Mouse (Mus musculus) ZHBTc4 (cell line): ENCODE measurements around the gene Mctp2.

ENCODE experiments used
- DNase-seq: peaks from one replicate; pipeline ENCODE4 v3.0.0-alpha.2; 2011; ENCODE audit warnings: low read depth, low spot score

Mctp2 gene

DNA sequence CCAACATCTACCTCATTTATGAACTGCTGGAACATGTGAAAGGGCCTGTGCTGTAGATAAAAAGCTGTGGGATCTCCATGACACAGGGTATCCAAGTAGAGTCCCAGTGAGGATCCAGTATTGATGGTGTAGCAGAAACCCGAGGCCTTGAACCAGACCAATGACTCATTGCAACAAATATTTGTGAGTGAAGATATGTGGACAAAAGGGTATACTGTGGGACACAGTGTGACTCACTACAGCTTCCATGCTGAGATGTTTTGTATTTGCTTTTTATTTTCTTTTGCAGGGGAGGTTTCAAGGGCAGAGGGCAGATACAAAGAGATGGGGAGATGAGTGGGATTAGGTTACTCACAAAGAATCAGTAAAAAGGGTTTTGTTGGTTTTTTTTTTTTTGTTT lies 209.4 kb downstream of the Mctp2 start:
- no peak for DNase-seq

DNA sequence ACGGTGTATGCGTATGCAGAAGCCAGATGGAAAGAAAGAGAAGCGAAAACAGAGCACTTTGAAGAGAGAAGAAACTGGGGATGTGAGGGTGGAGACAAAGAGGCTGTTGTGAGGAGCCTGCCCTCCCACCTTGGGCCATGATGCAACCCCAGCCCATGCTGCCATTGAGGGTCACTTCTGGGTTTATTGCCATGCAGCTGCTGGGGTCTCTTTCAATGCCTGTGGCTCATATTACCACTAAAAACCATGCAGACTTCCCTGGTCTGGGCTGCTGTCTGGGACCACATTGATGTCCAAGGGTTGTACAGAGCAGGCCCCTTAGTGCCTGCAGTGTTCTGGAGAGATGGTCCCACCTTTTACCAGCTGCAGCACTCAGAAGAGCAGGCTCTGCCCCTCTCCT lies 210.0 kb downstream of the Mctp2 start:
- DNase-seq = no peak

DNA sequence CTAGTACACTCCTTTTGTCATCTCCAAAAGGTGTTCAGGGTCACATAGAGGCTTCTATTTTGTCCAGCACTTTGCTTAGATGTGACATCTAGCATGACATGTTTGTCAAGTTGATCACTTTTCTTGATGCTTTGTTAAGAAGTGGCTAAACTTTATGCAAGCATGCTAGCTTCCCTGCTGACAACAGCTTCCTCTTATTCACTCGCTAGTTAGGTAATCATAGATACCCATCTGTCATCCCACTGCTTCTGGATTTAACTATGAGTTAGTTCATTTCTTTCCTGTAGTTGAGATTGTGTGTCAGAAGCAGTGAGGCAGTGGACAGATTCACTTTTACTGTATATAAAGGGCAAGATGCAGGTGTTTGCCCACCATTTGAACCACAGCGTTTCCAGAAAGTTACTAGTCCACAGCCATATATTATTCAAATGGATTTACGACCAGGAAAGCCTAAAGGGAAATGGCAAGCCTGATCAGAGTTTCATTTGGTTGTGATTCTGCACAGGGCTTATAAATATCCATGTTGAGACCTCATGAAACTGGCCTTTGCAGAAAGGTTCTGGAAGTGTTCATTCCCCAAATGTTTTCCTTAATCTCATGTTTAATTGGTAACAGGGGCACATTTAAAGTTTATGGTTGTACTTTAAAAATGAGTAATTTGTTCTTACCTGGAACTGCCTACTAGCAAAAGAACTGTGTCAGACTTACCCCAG lies 216.8 kb downstream of the Mctp2 start:
- no peak for DNase-seq

DNA sequence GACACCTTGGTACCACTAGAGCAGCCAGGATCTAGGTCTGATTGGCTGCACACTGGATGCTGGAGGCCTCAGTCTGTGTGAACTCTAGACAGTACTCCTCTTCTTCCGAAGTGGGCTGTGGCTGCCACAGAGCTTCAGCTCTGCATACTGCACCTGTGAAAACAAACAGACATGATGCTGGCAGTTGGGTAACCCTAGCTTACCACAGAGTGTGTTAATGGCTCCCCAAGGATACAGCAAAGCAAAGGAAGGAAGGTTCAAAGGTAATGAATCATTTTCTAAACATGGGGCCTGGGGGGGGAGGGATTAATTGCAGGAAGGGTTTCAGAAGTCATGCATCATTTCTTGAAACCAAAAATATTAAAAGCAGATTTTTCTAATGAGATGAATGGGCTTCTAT lies 225.7 kb downstream of the Mctp2 start:
- DNase-seq = no peak

- DNase-seq = no peak
These were observed 227.5 kb downstream of the Mctp2 start for GRCm38 (mm10) chr7:72078896-72079295.

DNA sequence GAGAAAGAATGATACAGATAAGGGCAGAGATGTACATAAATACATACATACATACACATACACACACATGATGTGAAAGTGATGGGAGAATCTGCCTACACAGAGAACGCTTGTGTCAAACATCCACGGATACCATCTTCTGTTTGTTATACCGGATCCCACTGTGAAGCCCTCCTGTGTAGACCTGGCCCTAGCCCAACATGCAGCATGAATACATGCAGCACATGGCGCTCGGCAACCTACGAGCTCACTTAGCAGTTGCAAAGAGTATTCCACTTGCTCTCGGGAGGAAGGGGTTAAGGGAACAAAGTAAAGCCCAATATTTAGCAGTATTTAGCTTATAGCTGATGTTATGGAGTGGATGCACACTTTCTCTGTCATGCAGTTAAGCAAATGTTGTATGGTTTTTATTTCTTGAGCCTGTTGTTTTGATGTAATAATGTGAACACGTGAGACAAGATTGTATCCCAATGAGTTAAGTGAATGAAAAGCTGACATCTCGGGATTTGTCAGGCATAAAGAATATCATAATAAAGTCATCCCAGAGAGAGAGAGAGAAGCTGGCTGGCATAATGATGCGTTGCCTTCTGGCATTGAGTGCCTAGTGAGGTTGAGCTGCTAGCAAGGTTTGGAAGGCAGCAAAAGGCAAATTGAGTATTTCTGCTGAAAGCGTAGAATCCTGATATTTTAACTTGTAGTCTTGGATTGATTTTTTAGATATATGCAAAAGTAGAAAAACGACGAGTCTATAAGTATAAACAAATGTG lies 234.8 kb downstream of the Mctp2 start:
- no peak for DNase-seq

DNA sequence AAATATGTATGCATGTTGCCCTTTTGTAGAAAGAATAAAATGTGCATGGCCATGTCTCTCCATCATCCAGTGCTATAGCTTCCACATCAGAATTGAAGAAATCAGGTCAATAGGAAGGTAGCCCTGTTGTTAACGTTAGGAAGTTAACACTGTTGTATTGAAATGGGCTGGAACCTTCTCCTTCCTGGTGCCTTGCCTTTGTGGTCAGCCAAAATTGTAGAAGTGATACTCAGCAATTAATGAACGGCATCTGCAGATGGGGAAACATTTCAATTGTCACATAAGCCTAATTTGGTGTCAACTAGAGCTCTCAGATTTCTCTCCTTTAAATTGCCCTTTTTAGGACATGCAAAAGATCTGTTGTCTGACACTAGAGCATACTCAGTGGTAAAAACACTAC lies 238.0 kb downstream of the Mctp2 start:
- DNase-seq = no peak

GRCm38 (mm10) chr7:72066352-72066751 lies 240.1 kb downstream of the Mctp2 start:
- no peak for DNase-seq

DNA sequence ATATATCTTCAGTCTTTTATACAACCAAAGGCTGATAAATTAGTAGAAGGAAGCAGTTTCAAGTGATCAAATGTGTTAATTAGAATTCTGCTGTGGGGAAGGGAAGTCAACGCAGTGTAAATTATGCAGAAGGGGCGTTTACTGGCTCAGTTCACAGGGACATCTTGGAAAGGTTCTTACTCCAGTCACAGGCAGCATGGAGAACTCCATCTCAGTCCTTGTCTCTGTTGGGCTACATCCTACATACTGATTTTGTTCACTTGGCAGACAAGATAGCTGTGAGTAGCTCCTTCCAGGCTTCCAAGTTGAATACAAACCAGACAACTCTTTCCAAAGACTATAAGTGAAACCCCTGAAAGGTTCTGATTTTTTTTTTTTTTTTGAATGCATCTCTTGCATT lies 254.6 kb downstream of the Mctp2 start:
- DNase-seq = no peak

DNA sequence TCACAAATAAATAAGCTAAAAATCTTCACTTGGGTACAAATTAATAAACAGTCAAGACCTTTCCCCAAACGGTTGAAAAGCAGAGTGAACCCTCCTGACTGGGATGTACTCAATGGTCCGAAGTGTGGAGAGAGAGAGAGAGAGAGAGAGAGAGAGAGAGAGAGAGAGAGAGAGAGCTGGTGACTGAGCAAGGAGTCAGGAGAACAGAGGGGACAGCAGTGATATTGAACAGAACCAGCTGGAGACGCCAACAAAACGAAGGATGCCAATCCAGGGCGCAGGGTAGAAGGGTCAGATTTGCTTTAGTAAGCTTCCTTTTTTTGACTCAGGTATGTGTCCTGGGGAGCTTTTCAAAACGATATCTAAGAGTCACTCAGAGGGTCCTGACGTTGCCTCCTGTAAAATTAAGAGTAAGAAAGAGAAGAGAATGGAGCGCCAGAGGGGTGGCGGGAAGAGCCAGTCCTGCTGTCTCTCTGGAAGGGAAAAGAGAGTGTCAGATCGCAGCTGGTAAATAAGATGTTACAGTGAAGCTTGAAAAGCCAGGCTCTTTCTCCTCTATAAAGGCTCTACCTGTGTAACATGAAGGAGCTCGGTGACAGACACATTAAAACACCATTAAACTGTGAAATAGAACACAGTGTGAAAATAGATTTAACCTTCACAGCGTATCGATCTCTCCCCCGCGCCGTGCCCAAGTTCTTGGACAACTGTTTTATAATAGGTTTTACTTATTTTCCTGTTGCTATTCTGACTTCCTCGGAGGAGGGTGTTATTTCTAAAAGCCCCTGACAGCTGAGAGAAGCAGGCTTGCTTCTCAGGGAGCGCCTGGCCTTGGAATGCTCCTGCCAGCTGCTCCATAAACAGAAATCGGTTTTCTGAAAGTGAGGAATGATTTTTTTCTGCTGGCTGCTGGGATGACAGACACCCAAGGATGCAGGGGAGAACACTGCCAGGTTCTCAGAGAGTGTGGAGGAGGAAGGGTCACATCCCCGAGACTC lies 258.5 kb downstream of the Mctp2 start:
- no peak for DNase-seq
